ENCODE assay signal across 13 mouse cellular contexts in the genomic region with DNA sequence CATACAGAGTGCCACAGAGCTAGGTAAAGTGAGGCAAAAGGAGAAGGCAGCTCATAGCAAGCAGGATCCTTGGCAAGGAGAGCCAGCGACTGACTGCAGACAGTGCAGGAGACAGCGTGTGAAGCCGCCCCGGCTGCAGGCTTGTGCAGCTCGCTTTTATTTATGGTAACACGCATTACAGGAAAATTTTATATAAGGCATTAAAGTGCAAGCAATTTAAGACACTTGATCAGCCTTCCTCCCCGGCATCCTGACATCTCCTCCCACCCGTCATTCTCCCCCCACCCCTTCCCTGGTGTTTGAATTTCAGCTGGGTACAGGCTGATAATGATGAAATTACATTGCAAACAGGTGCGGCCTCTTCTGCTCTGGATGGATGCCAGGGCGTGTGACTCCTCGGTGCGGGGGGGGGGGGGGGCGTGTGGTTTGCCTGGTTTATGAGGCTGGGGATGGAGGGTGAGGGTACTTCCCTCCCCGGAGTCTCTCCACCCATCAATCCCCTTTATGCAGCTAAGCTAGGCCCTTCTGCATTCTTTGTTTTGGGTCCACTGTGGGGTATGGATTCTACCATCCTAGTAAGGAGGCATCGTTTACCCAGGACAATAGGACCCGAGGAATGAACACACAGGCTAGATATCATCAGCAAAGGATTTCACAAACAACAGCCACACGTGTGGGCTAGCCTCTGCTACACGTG.
A peak's percentile ranks its signal among the peaks of the same experiment; 100 is the strongest.
DNase-seq lines count a peak whose midpoint lies in the region; ATAC-seq lines count a peak whose summit lies in the region.
"Had no signal": no experiment of that assay in that cellular context is flagged by ENCODE, and none has a peak within 500 bp of the region (broad histone marks: within the 10 kb centered on the region; RNA-seq: fewer than 3 reads in every experiment).

No protein-coding gene starts in this region.

- no peaks in the 10 kb centered on the region for H3K36me3 ChIP-seq in hindbrain, embryonic 15.5 days
- no peaks in the 10 kb centered on the region for H3K36me3 ChIP-seq in hindbrain, embryonic 12.5 days
- H3K36me3 ChIP-seq: liver, embryonic 15.5 days; midbrain, embryonic 10.5 days had no signal

- ATAC-seq in hindbrain, embryonic 15.5 days (ENCODE audit: low FRiP score, low read depth) = no peak
- no peak for ATAC-seq in hindbrain, embryonic 12.5 days (ENCODE audit: low FRiP score)
- no peak for ATAC-seq in megakaryocyte-erythroid progenitor cell, adult 5-6 weeks (replicated peaks; ENCODE audit: low FRiP score, low TSS enrichment, poor library complexity, severe bottlenecking)

- peak; percentile 7 for DNase-seq in urinary bladder, postnatal 14 days (ENCODE audit: low spot score)
- DNase-seq in urinary bladder, adult 2 months (ENCODE audit: low spot score) = no peak
- DNase-seq in left cerebral cortex, adult 8-10 months (ENCODE audit: low spot score in 2 of 2) = peak; percentile 7 to 49
- DNase-seq in embryo, embryonic 10 days (ENCODE audit: low spot score) = no peak
- DNase-seq in urinary bladder, postnatal 10 days (ENCODE audit: low spot score) = no peak
- DNase-seq: gastrocnemius, postnatal 10 days; heart, postnatal 36 days; kidney, postnatal 4 days had no signal

- peak overlapping the region; percentile 59; the same call in 1 of the 2 replicates for H3K27ac ChIP-seq in hindbrain, embryonic 15.5 days (replicated peaks)
- H3K27ac ChIP-seq in hindbrain, embryonic 12.5 days = no peak overlapping the region
- H3K27ac ChIP-seq: liver, embryonic 15.5 days; midbrain, embryonic 10.5 days had no signal

- H3K27me3 ChIP-seq in hindbrain, embryonic 15.5 days = no peaks in the 10 kb centered on the region
- no peaks in the 10 kb centered on the region for H3K27me3 ChIP-seq in hindbrain, embryonic 12.5 days
- H3K27me3 ChIP-seq: liver, embryonic 15.5 days had no signal

- H3K9ac ChIP-seq in hindbrain, embryonic 15.5 days = no peak overlapping the region
- H3K9ac ChIP-seq in hindbrain, embryonic 12.5 days = no peak overlapping the region
- H3K9ac ChIP-seq: liver, embryonic 15.5 days had no signal

- H3K9me3 ChIP-seq in hindbrain, embryonic 15.5 days = no peaks in the 10 kb centered on the region
- H3K9me3 ChIP-seq in hindbrain, embryonic 12.5 days (replicated peaks) = no peaks in the 10 kb centered on the region
- H3K9me3 ChIP-seq: liver, embryonic 15.5 days; midbrain, embryonic 10.5 days had no signal

- H3K4me2 ChIP-seq in hindbrain, embryonic 15.5 days = no peak overlapping the region
- no peak overlapping the region for H3K4me2 ChIP-seq in hindbrain, embryonic 12.5 days (replicated peaks)
- H3K4me2 ChIP-seq: liver, embryonic 15.5 days had no signal

- H3K4me3 ChIP-seq in hindbrain, embryonic 15.5 days = no peak overlapping the region
- H3K4me3 ChIP-seq in hindbrain, embryonic 12.5 days = no peak overlapping the region
- H3K4me3 ChIP-seq: liver, embryonic 15.5 days; midbrain, embryonic 10.5 days had no signal

- 58% methylated on average over 17 of the region's 18 CpGs for WGBS in hindbrain, embryonic 15.5 days
- WGBS in hindbrain, embryonic 12.5 days = 79% methylated on average over 18 of the region's 18 CpGs

- peaks cover 8% of the 10 kb centered on the region; the same call in 1 of the 2 replicates for H3K4me1 ChIP-seq in hindbrain, embryonic 15.5 days (replicated peaks)
- H3K4me1 ChIP-seq in hindbrain, embryonic 12.5 days = 0 out of 2 replicates have a peak, but pooled peaks cover 3% of the 10 kb centered on the region
- H3K4me1 ChIP-seq: liver, embryonic 15.5 days had no signal

Comparison
In these comparisons a context has a peak if more than half of its experiments do, and no peak if none do; other contexts are left out.
1. DNase-seq: peak in urinary bladder, postnatal 14 days (single experiment) and left cerebral cortex, adult 8-10 months (2 of 2); none in urinary bladder, adult 2 months (single experiment), embryo, embryonic 10 days (single experiment) and urinary bladder, postnatal 10 days (single experiment).